Mouse (Mus musculus) cerebellum, adult 2 months (tissue): ENCODE results near the gene Zfp36l1. TPM values are rescaled to one million over a fixed set of nuclear protein-coding genes. Genes with fewer than 3 reads are reported as not detected.

Experiments
- DNase-seq, 2 experiments: peaks; one replicate each; pipeline ENCODE4 v3.0.0; 2021
- H3K27ac ChIP-seq: fragments of 200-500 bp; 2 replicates; pipeline ENCODE4 v1.5.1; 2012; ENCODE audit warnings: low read length, control low read depth, inconsistent platforms; ENCODE audit not compliant: insufficient read depth
- H3K27me3 ChIP-seq: fragments of 200-500 bp; 2 replicates; pipeline ENCODE4 v1.6.1; 2012; ENCODE audit warnings: inconsistent platforms, mild to moderate bottlenecking, low read length, moderate library complexity; ENCODE audit not compliant: control insufficient read depth, insufficient read depth
- H3K4me1 ChIP-seq: fragments of 200-500 bp; 2 replicates; pipeline ENCODE4 v1.6.1; 2011; ENCODE audit warnings: low read length; ENCODE audit not compliant: control insufficient read depth, insufficient read depth
- H3K4me3 ChIP-seq: fragments of 200-500 bp; replicated peaks from 2 replicates; pipeline ENCODE3; 2011; ENCODE audit warnings: mild to moderate bottlenecking, low read depth, low read length, control low read depth; ENCODE audit not compliant: insufficient read depth
- CTCF ChIP-seq: fragments of 200-500 bp; IDR thresholded peaks from 2 replicates; pipeline ENCODE4 v1.5.1; 2011; ENCODE audit warnings: low read depth, mild to moderate bottlenecking, control low read depth, low read length, moderate library complexity, borderline replicate concordance; ENCODE audit not compliant: insufficient read depth
- POLR2A ChIP-seq: fragments of 200-500 bp; IDR thresholded peaks from 2 replicates; pipeline ENCODE4 v1.6.1; 2011; ENCODE audit warnings: low read length, control low read depth, borderline replicate concordance; ENCODE audit not compliant: insufficient read depth
- WGBS: fragments of 180-500 bp; shearing (Covaris S2); methylation state at CpG from one replicate; pipeline ENCODE4 v1.1.7; 2018; 5-methylcytosine and 5-hydroxymethylcytosine counted together
- polyA plus RNA-seq: library from polyadenylated mRNA; depleted of rRNA; stranded (reverse); fragments of >200 nt; gene quantifications from 2 replicates; pipeline ENCODE4 v1.2.3, GENCODE M21; 2012

Gene Zfp36l1
- polyA plus RNA-seq, 1 experiment = 20.4 TPM

DNA sequence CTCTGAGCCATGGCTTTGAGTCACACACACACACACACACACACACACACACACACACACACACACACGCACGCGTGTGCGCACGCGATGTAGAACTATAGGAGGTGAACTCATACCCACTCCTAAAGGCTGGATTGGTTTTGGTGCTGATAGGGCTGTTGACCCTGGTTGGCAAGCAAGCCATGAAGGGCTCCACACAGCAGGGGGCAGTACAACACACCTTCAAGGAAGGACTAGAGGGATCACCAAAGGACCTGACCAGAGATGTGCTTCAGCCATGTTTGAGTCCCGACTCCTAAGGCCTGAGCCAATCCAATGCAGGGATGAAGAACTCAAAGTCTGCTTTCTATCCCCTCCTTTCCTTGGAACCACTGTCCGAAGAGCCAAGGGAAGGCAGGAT lies 16.7 kb upstream of the Zfp36l1 start:
- TF ChIP-seq POLR2A (no peak), CTCF (no peak)
- Histone ChIP-seq H3K4me3 (no peak overlapping the region), H3K27ac (no peak overlapping the region), H3K27me3 (no peaks in the 10 kb centered on the region), H3K4me1 (peaks cover 3% of the 10 kb centered on the region)
- no peak for DNase-seq
- 91% methylated on average over 8 of the region's 8 CpGs for WGBS

DNA sequence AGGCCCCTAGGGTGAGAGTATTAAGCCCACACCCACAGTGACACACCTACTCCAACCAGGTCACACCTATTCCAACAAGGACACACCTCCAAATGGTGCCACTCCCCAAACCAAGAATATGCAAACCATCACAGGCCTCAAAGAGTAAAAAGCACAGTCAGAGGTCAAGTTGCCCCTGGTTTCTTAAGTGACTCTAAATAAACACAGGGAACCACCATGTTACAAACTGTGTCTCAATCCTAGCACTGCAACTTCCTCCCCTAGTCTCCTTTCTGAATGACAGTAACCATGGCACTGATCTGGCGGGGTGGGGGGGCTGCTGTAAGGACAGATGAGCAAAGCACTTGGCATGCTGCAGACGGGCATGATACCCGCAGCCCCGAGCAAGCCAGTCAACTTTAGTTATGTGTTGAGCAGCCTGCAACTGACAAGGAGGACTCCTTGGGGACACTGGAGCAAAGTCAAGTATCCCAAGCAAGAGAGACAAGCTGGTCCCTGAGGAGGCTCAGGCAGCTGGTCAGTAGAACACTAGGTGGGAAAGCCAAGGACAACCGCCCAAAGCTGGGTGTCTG lies 14.5 kb upstream of the Zfp36l1 start:
- no peak for DNase-seq
- WGBS = 32% methylated on average over 5 of the region's 5 CpGs
- Histone ChIP-seq H3K4me3 (no peak overlapping the region), H3K4me1 (peaks cover 7% of the 10 kb centered on the region), H3K27me3 (no peaks in the 10 kb centered on the region), H3K27ac (no peak overlapping the region)
- TF ChIP-seq CTCF (no peak), POLR2A (no peak)

DNA sequence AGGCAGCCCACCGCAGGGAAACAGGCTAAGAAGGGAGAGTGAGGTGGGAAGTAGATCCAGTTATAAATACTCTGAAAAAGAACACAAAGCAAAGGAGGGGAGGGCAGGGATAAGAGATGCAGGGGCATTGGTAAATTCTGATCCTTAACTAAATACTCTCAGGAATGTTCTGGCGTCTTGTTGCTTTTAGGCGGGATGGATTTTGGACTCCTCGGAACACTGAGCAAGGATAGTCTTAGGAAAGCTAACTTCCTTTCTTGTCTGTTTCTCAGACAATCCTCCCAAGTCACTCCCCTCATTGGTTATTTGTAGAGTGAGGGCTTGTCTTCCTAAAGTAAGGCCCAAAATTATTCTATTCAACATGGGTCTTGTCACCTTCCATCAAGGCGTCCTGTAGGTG lies 12.5 kb upstream of the Zfp36l1 start:
- H3K4me3 ChIP-seq = no peak overlapping the region
- peaks cover 5% of the 10 kb centered on the region for H3K4me1 ChIP-seq
- TF ChIP-seq CTCF (no peak), POLR2A (no peak)
- DNase-seq = no peak
- WGBS = 78% methylated on average over 5 of the region's 5 CpGs
- H3K27me3 ChIP-seq = no peaks in the 10 kb centered on the region
- no peak overlapping the region for H3K27ac ChIP-seq

DNA sequence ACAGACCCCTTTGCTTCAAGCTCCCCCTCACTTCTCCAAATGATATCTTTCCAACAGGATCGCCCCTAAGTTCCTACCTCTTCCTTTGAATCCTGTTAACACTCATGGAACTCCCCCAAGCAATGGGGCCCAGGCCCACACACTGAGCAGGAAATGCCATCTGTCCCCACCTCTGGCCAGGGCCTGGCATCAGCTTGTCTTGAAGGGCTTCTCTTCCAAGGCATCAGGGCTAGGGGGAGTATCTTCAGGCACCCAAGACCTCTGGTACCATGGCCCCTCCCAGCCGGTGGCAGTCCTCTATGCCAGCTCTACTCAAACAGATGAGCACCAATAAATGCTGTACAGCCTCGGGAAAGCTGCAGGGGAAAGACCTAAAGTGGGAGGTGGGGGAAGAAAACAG lies 11.9 kb upstream of the Zfp36l1 start:
- DNase-seq = no peak
- 39% methylated on average over 3 of the region's 3 CpGs for WGBS
- no peak overlapping the region for H3K4me3 ChIP-seq
- H3K27me3 ChIP-seq = no peaks in the 10 kb centered on the region
- H3K27ac ChIP-seq = no peak overlapping the region
- TF ChIP-seq POLR2A = no peak
- TF ChIP-seq CTCF = no peak
- H3K4me1 ChIP-seq = peaks cover 5% of the 10 kb centered on the region

DNA sequence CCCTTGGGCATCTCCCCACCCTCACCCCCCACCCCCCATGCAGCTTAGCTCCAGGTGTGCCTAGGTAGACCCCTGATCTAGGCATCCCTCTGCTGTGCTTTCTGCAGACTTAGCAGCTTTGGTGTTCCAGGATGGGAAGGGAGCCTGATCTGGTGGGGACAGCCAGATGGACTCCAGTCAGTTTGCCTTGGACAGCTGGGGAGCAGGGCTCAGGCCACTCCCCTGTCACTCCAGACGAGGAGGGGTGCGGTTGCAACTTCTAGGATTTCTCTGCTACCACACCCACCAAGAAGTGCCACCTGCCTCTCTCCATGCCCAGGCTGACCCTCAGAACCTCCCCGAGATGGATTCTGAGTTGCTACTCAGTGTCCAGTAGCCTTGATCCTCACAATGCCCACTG lies 11.4 kb upstream of the Zfp36l1 start:
- WGBS = 48% methylated on average over 3 of the region's 3 CpGs
- TF ChIP-seq POLR2A (no peak), CTCF (no peak)
- no peaks in the 10 kb centered on the region for H3K27me3 ChIP-seq
- no peak overlapping the region for H3K4me3 ChIP-seq
- no peak overlapping the region for H3K27ac ChIP-seq
- H3K4me1 ChIP-seq = peaks cover 5% of the 10 kb centered on the region
- DNase-seq = no peak

DNA sequence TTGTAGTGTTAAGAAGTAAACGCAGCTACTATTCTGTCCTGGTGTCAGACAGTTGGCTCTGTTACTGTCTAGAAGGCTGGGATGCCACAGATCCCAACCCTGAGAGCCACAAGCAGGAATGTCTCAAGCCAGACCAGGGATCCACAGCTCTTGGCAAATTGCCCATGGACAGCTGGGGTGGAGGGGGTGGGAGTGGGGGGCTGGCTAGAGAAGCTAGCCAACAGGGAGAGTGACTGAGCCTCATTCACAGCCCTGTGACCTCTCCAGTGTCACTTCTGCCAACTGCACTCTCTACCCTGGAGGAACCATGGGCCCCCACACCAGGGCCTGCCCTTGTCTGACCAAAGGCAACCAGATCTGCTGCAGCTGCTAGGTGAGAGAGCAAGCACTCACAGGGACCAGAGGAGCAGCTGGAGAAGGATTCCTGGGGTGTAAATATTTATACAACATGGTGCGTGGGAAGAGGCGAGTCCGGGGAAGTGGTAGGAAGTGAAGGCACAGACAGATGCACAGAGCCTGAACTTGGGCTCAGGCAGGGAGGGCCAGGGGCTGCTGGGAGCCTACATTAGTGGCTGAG lies 10.5 kb upstream of the Zfp36l1 start:
- Histone ChIP-seq H3K27ac (no peak overlapping the region), H3K27me3 (no peaks in the 10 kb centered on the region), H3K4me1 (peaks cover 5% of the 10 kb centered on the region), H3K4me3 (no peak overlapping the region)
- WGBS = 35% methylated on average over 4 of the region's 4 CpGs
- no peak for DNase-seq
- TF ChIP-seq POLR2A (no peak), CTCF (no peak)

DNA sequence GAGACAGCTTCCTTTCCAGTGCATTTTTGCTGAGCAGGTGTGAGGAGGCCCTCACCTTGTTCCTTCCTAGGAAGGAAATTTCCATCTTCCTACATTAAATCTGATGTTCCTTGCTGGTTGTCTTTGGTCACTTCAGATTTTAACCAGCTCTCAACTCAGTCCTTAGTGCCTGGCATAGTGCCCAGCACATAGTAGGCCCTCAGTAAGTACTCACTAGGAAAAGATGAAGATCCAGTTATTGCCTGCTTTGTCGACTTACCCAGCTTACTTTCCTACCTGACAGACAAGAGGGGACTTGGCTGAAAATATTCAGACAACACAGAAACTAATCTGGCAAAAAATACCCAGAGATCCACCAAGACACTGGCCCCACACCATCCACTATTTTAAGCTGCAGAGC lies 8.6 kb upstream of the Zfp36l1 start:
- Histone ChIP-seq H3K27me3 (no peaks in the 10 kb centered on the region), H3K4me3 (no peak overlapping the region), H3K27ac (no peak overlapping the region), H3K4me1 (peaks cover 5% of the 10 kb centered on the region)
- 66% methylated on average over 1 of the region's 1 CpGs for WGBS
- TF ChIP-seq CTCF = no peak
- no peak for DNase-seq

DNA sequence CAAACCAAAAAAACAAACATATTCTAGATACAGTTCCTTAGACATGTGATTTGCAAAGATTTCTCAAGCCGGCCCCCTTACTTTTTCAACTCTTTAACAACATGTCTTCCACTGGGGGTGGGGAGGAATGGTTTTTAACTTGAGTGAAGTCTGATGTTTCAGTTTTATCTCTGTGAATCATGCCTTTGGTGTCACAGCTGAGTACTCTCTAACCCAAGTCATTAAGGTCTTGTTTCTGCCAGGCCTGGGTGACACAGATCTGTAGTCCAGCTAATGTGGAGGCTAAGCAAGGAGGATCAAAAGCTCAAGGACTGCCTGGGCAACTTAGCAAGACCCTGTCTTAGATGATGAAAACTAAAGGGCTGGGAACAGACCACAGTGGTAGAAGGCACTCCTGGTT lies 5.8 kb upstream of the Zfp36l1 start:
- DNase-seq = no peak
- Histone ChIP-seq H3K27me3 (no peaks in the 10 kb centered on the region; the same call in 1 of the 2 replicates), H3K4me1 (peaks cover 5% of the 10 kb centered on the region; the same call in 1 of the 2 replicates), H3K27ac (no peak overlapping the region), H3K4me3 (no peak overlapping the region)
- TF ChIP-seq CTCF (no peak), POLR2A (no peak)
- WGBS = 89% methylated on average over 1 of the region's 1 CpGs
